Mouse (Mus musculus) stomach, embryonic 15.5 days (tissue): ENCODE measurements around the gene Samd4. TPM values are rescaled to one million over a fixed set of nuclear protein-coding genes. Genes with fewer than 3 reads are reported as not detected.

Experiments used
- ATAC-seq: fragments of 200-750 bp; cut with Nextera tagmentation; 2 replicates; pipeline ENCODE4 v1.8.0; 2017; ENCODE audit warnings: low read depth, moderate number of reproducible peaks, moderate TSS enrichment; ENCODE audit not compliant: insufficient read depth, low FRiP score
- H3K27ac ChIP-seq: fragments of 300-500 bp; sonication (generic); 2 replicates; pipeline ENCODE4 v1.5.1; 2015; ENCODE audit warnings: mild to moderate bottlenecking, inconsistent platforms
- H3K27me3 ChIP-seq: fragments of 300-500 bp; sonication (generic); replicated peaks from 2 replicates; pipeline ENCODE4 v1.6.1; 2015; ENCODE audit warnings: inconsistent platforms
- H3K36me3 ChIP-seq: fragments of 300-500 bp; sonication (generic); 2 replicates; pipeline ENCODE4 v1.6.1; 2015; ENCODE audit warnings: inconsistent platforms
- H3K4me1 ChIP-seq: fragments of 300-500 bp; sonication (generic); 2 replicates; pipeline ENCODE4 v1.6.1; 2015; ENCODE audit warnings: inconsistent platforms
- H3K4me2 ChIP-seq: fragments of 300-500 bp; sonication (generic); 2 replicates; pipeline ENCODE4 v1.6.1; 2015; ENCODE audit warnings: mild to moderate bottlenecking, inconsistent platforms
- H3K4me3 ChIP-seq: fragments of 300-500 bp; sonication (generic); replicated peaks from 2 replicates; pipeline ENCODE4 v1.5.1; 2015; ENCODE audit warnings: inconsistent platforms
- H3K9ac ChIP-seq: fragments of 300-500 bp; sonication (generic); 2 replicates; pipeline ENCODE4 v1.6.1; 2015; ENCODE audit warnings: inconsistent platforms
- H3K9me3 ChIP-seq: fragments of 300-500 bp; sonication (generic); 2 replicates; pipeline ENCODE4 v1.6.1; 2016; ENCODE audit warnings: inconsistent platforms
- WGBS: fragments of 180-500 bp; shearing (Covaris S2); methylation state at CpG from one replicate; pipeline ENCODE4 v1.1.7; 2015; 5-methylcytosine and 5-hydroxymethylcytosine counted together
- polyA plus RNA-seq: library from polyadenylated mRNA; unstranded; fragments of >200 nt; fragmentation: Nextera tagmentation; extraction: Ambion mirVana; gene quantifications from 2 replicates; pipeline ENCODE4 v1.2.1, GENCODE M21; 2015

Samd4 gene
- polyA plus RNA-seq, 1 experiment from 2014 or later, result 7.1 TPM

GRCm38 (mm10) chr14:46980736-46981438, 98.2 kb downstream of the Samd4 start:
- Histone ChIP-seq H3K9me3 (no peaks in the 10 kb centered on the region), H3K4me3 (no peak overlapping the region), H3K27me3 (no peaks in the 10 kb centered on the region), H3K4me1 (no peaks in the 10 kb centered on the region), H3K27ac (no peak overlapping the region), H3K9ac (no peak overlapping the region), H3K4me2 (no peak overlapping the region), H3K36me3 (no peaks in the 10 kb centered on the region)
- WGBS, result 72% methylated on average over 17 of the region's 17 CpGs
- no peak for ATAC-seq

- H3K4me3 ChIP-seq, result no peak overlapping the region
- no peak overlapping the region for H3K9ac ChIP-seq
- H3K9me3 ChIP-seq, result no peaks in the 10 kb centered on the region
- no peak overlapping the region for H3K4me2 ChIP-seq
- H3K4me1 ChIP-seq, result no peaks in the 10 kb centered on the region
- no peak overlapping the region for H3K27ac ChIP-seq
- ATAC-seq, result no peak
- no peaks in the 10 kb centered on the region for H3K27me3 ChIP-seq
- no peaks in the 10 kb centered on the region for H3K36me3 ChIP-seq
- WGBS, result 71% methylated on average over 6 of the region's 6 CpGs
Observed at GRCm38 (mm10) chr14:46982106-46982505, 99.5 kb downstream of the Samd4 start.

DNA sequence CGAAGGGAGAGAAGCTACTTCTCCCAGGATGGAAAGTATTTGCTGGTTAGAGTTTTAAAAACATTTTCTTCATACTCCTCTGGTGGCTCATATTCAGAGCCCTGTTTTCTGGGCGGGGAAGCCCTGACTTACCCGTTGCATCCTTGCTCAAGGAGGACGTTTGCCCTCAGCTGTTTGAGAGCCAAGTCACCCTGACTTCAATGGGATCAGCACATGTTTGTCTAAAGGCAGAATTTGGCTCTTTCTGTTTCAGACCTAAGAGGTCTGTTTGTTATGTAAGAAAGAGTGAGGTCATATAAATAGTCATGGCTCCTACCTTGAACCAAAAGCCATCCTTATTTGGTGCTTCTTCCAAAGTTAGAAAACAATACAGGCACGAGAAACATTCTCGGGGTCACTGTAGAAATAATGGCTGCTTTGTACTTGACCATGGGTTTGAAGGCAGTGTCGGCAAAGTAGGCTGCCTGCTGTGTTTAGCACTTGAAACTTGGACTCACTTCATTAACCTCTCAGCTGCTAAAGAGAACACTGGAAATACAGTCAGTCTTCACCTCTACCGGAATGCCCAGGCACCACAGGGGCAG, 102.0 kb downstream of the Samd4 start:
- Histone ChIP-seq H3K4me2 (no peak overlapping the region), H3K27me3 (no peaks in the 10 kb centered on the region), H3K36me3 (no peaks in the 10 kb centered on the region), H3K4me3 (no peak overlapping the region), H3K27ac (no peak overlapping the region), H3K4me1 (no peaks in the 10 kb centered on the region), H3K9ac (no peak overlapping the region), H3K9me3 (no peaks in the 10 kb centered on the region)
- no peak for ATAC-seq
- 66% methylated on average over 8 of the region's 8 CpGs for WGBS

- no peak overlapping the region for H3K27ac ChIP-seq
- H3K36me3 ChIP-seq, result no peaks in the 10 kb centered on the region
- H3K27me3 ChIP-seq, result no peaks in the 10 kb centered on the region
- no peaks in the 10 kb centered on the region for H3K9me3 ChIP-seq
- H3K4me3 ChIP-seq, result no peak overlapping the region
- no peak; the same call in 1 of the 2 replicates for ATAC-seq
- no peaks in the 10 kb centered on the region for H3K4me1 ChIP-seq
- no peak overlapping the region for H3K4me2 ChIP-seq
- WGBS, result 35% methylated on average over 4 of the region's 4 CpGs
- H3K9ac ChIP-seq, result no peak overlapping the region
Observed at GRCm38 (mm10) chr14:46989694-46990093, 107.0 kb downstream of the Samd4 start.

DNA sequence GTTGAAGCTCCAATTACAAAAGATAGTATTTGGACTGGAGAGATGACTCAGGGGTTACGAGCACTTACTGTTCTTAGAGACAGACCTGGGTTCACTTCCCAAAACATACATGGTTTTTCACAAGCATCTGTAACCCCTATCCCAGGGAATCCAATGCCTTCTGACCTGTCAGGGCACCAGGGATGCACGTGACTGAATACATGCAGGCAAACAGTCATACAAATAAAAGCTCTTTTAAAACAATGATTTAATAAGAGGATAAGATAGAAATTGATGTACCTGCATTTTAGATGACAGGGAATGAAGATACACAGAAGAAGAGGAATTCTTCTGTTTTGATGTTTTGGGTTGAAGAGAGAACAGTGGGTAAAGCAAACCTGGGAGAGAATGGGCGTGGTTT, 107.8 kb downstream of the Samd4 start:
- ATAC-seq, result no peak
- no peaks in the 10 kb centered on the region for H3K9me3 ChIP-seq
- H3K4me3 ChIP-seq, result no peak overlapping the region
- H3K4me1 ChIP-seq, result no peaks in the 10 kb centered on the region
- no peak overlapping the region for H3K27ac ChIP-seq
- WGBS, result 85% methylated on average over 3 of the region's 3 CpGs
- H3K36me3 ChIP-seq, result no peaks in the 10 kb centered on the region
- no peaks in the 10 kb centered on the region for H3K27me3 ChIP-seq
- no peak overlapping the region for H3K9ac ChIP-seq
- H3K4me2 ChIP-seq, result no peak overlapping the region

- ATAC-seq, result no peak
- Histone ChIP-seq H3K4me1 (no peaks in the 10 kb centered on the region), H3K9ac (no peak overlapping the region), H3K36me3 (no peaks in the 10 kb centered on the region), H3K4me3 (no peak overlapping the region), H3K4me2 (no peak overlapping the region), H3K27ac (no peak overlapping the region), H3K9me3 (no peaks in the 10 kb centered on the region), H3K27me3 (no peaks in the 10 kb centered on the region)
- WGBS, result 63% methylated on average over 7 of the region's 7 CpGs
Observed at GRCm38 (mm10) chr14:46994704-46995103, 112.0 kb downstream of the Samd4 start.

GRCm38 (mm10) chr14:46999321-47000025, 116.8 kb downstream of the Samd4 start:
- no peak for ATAC-seq
- Histone ChIP-seq H3K36me3 (no peaks in the 10 kb centered on the region), H3K9me3 (no peaks in the 10 kb centered on the region), H3K27me3 (no peaks in the 10 kb centered on the region), H3K4me2 (no peak overlapping the region), H3K27ac (no peak overlapping the region), H3K4me3 (no peak overlapping the region), H3K4me1 (0 out of 2 replicates have a peak, but pooled peaks cover 2% of the 10 kb centered on the region), H3K9ac (no peak overlapping the region)
- WGBS, result 62% methylated on average over 9 of the region's 9 CpGs

DNA sequence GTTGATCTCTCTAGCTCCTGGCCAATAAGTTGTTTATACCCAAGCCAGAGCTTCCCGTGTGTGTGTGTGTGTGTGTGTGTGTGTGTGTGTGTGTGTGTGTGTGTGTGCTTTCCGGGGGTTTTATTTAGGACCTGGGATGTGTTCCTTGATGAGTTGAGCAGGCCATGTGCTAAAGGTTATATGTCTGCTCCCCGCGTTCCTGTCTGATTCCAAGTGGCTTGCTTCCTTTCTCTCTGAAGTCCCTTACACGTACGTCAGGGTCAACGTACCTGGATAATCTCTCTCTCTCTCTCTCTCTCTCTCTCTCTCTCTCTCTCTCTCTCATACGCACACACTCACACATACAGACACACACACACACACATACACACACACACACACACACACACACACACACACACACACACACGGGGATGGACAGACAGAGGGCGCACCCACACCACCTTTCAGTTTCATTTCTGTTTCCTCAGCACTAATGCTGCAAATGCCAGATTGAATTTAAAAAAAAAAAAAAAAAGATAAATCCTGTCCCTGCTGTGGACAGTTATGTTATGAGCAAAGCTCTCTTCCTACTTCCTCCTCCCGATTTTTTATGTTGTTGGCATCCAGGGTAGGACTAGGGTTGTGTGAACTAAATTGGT, 117.6 kb downstream of the Samd4 start:
- H3K4me1 ChIP-seq, result 0 out of 2 replicates have a peak, but pooled peaks cover 2% of the 10 kb centered on the region
- H3K9me3 ChIP-seq, result no peaks in the 10 kb centered on the region
- no peak overlapping the region for H3K9ac ChIP-seq
- H3K4me2 ChIP-seq, result no peak overlapping the region
- no peaks in the 10 kb centered on the region for H3K27me3 ChIP-seq
- H3K27ac ChIP-seq, result no peak overlapping the region
- ATAC-seq, result no peak
- WGBS, result 80% methylated on average over 11 of the region's 11 CpGs
- H3K36me3 ChIP-seq, result no peaks in the 10 kb centered on the region
- no peak overlapping the region for H3K4me3 ChIP-seq

GRCm38 (mm10) chr14:47000786-47001761, 118.4 kb downstream of the Samd4 start:
- 50% methylated on average over 24 of the region's 24 CpGs for WGBS

GRCm38 (mm10) chr14:47004161-47004560, 121.5 kb downstream of the Samd4 start:
- 33% methylated on average over 3 of the region's 3 CpGs for WGBS
- no peak for ATAC-seq
- Histone ChIP-seq H3K9me3 (no peaks in the 10 kb centered on the region), H3K27me3 (no peaks in the 10 kb centered on the region), H3K36me3 (no peaks in the 10 kb centered on the region), H3K4me3 (no peak overlapping the region), H3K4me2 (no peak overlapping the region), H3K9ac (no peak overlapping the region), H3K4me1 (0 out of 2 replicates have a peak, but pooled peaks cover 2% of the 10 kb centered on the region), H3K27ac (no peak overlapping the region)

More at GRCm38 (mm10) chr14:47000786-47001761, 118.4 kb downstream of the Samd4 start:
- Histone ChIP-seq H3K27me3 (no peaks in the 10 kb centered on the region), H3K9me3 (no peaks in the 10 kb centered on the region), H3K36me3 (no peaks in the 10 kb centered on the region), H3K27ac (no peak overlapping the region), H3K4me2 (no peak overlapping the region), H3K4me3 (no peak overlapping the region), H3K4me1 (0 out of 2 replicates have a peak, but pooled peaks cover 2% of the 10 kb centered on the region), H3K9ac (no peak overlapping the region)
- no peak for ATAC-seq
